Mouse (Mus musculus) liver, embryonic 14.5 days (tissue): ENCODE measurements around the gene Adssl1. TPM values are rescaled to one million over a fixed set of nuclear protein-coding genes. Genes with fewer than 3 reads are reported as not detected.

ENCODE experiments used
- ATAC-seq: fragments of 200-750 bp; cut with Nextera tagmentation; 2 replicates; pipeline ENCODE4 v1.8.0; 2017; ENCODE audit warnings: moderate number of reproducible peaks, mild to moderate bottlenecking, moderate library complexity; ENCODE audit not compliant: insufficient read depth
- DNase-seq, 3 experiments: peaks; one replicate each; pipeline ENCODE4 v3.0.0-alpha.2; 2012 to 2013; ENCODE audit warnings: low read depth in 3 of 3, low spot score in 3 of 3
- H3K27ac ChIP-seq: fragments of 300-500 bp; sonication (generic); 2 replicates; pipeline ENCODE4 v1.5.1; 2014; ENCODE audit warnings: moderate library complexity, mild to moderate bottlenecking, control low read depth, inconsistent platforms
- H3K27me3 ChIP-seq: fragments of 300-500 bp; sonication (generic); 2 replicates; pipeline ENCODE4 v1.6.1; 2014; ENCODE audit warnings: mild to moderate bottlenecking, low read length, moderate library complexity; ENCODE audit not compliant: control insufficient read depth, insufficient read depth
- H3K36me3 ChIP-seq: fragments of 300-500 bp; sonication (generic); replicated peaks from 2 replicates; pipeline ENCODE4 v1.6.1; 2014; ENCODE audit warnings: low read depth; ENCODE audit not compliant: control insufficient read depth, insufficient read depth
- H3K4me1 ChIP-seq, 2 experiments: fragments of 200-500 bp in 1 of 2; fragments of 300-500 bp in 1 of 2; sonication (generic) in 1 of 2; replicated peaks; 2 replicates each; pipeline ENCODE4 v1.6.1; 2012 to 2014; ENCODE audit warnings: antibody characterized with exemption in 1 of 2, inconsistent platforms in 1 of 2, low read length in 1 of 2; ENCODE audit not compliant: control insufficient read depth in 2 of 2, insufficient read depth in 2 of 2
- H3K4me2 ChIP-seq: fragments of 300-500 bp; sonication (generic); 2 replicates; pipeline ENCODE4 v1.6.1; 2014; ENCODE audit warnings: low read depth, mild to moderate bottlenecking, control low read depth, moderate library complexity
- H3K4me3 ChIP-seq, 2 experiments: fragments of 200-500 bp in 1 of 2; fragments of 300-500 bp in 1 of 2; sonication (generic) in 1 of 2; 2 replicates each; pipeline ENCODE4 v1.5.1; 2012 to 2014; ENCODE audit warnings: low read depth in 2 of 2, low read length in 2 of 2, mild to moderate bottlenecking in 2 of 2, control low read depth in 1 of 2, inconsistent platforms in 1 of 2, moderate library complexity in 1 of 2; ENCODE audit not compliant: insufficient read depth in 1 of 2
- H3K9ac ChIP-seq: fragments of 300-500 bp; sonication (generic); replicated peaks from 2 replicates; pipeline ENCODE4 v1.6.1; 2014; ENCODE audit warnings: mild to moderate bottlenecking, control low read depth, moderate library complexity
- H3K9me3 ChIP-seq: fragments of 300-500 bp; sonication (generic); 2 replicates; pipeline ENCODE4 v1.6.1; 2016; ENCODE audit warnings: low read length, mixed read lengths; ENCODE audit not compliant: control insufficient read depth
- CTCF ChIP-seq: IDR thresholded peaks from 2 replicates; pipeline ENCODE4 v1.5.1; 2016; ENCODE audit warnings: antibody characterized with exemption, low read depth, control low read depth
- EP300 ChIP-seq: IDR thresholded peaks from 2 replicates; pipeline ENCODE4 v1.6.1; 2016; ENCODE audit warnings: antibody characterized with exemption, low read depth
- WGBS: fragments of 180-500 bp; shearing (Covaris S2); extraction: QIAGEN DNeasy Blood & Tissue Kit; methylation state at CpG from one replicate; pipeline ENCODE4 v1.1.7; 2014; ENCODE audit not compliant: insufficient replicate concordance; 5-methylcytosine and 5-hydroxymethylcytosine counted together
- microRNA-seq: library from miRNA; unstranded; fragments of <30 nt; microRNA quantifications from one replicate; pipeline ENCODE4, GENCODE M21; 2016
- polyA plus RNA-seq, 2 experiments: library from polyadenylated mRNA; depleted of rRNA in 1 of 2; stranded (reverse) in 1 of 2; unstranded in 1 of 2; fragments of >200 nt; fragmentation: Nextera tagmentation in 1 of 2; extraction: Ambion mirVana in 1 of 2; gene quantifications; 2 replicates each; pipeline versions ENCODE4 v1.2.1 to v1.2.3; 2012 to 2014

Gene Adssl1
- polyA plus RNA-seq, 2 experiments: 5.4 to 8.5 TPM

- H3K4me1 ChIP-seq: peaks cover 0 to 6% of the 10 kb centered on the region in 2 experiments; a peak in 2 of 4 replicates
- H3K9ac ChIP-seq: no peak overlapping the region
- no peaks in the 10 kb centered on the region for H3K36me3 ChIP-seq
- H3K4me2 ChIP-seq: no peak overlapping the region
- H3K27me3 ChIP-seq: no peaks in the 10 kb centered on the region; the same call in 1 of the 2 replicates
- H3K9me3 ChIP-seq: no peaks in the 10 kb centered on the region
- TF ChIP-seq EP300: no peak
- TF ChIP-seq CTCF: no peak
- H3K4me3 ChIP-seq: no peak overlapping the region
- ATAC-seq (no peak), DNase-seq (no peak)
- H3K27ac ChIP-seq: no peak overlapping the region
- WGBS: 14% methylated on average over 15 of the region's 15 CpGs
These were observed 68.6 kb downstream of the Adssl1 start for GRCm38 (mm10) chr12:112688458-112688857.

Small RNA genes within 50 kb of the gene (microRNA-seq; reads per million reads assigned to microRNA genes)
- not detected for gene Mir6939

Other genes starting within 250 kb of the Adssl1 start
- gene A530016L24Rik, start 130.6 kb upstream of the Adssl1 start, polyA plus RNA-seq (2012; rRNA removed): 0.02 and 0.04 TPM in 2 replicates
- gene A530016L24Rik, start 130.6 kb upstream of the Adssl1 start, polyA plus RNA-seq (2014; fragmentation: Nextera tagmentation; extraction: Ambion mirVana): 0.06 and 0.09 TPM in 2 replicates
- 0.02 and 0.09 TPM in 2 replicates for gene Tmem179, start 103.3 kb upstream of the Adssl1 start, polyA plus RNA-seq (2012; rRNA removed)
- 0.05 and 0.08 TPM in 2 replicates for gene Tmem179, start 103.3 kb upstream of the Adssl1 start, polyA plus RNA-seq (2014; fragmentation: Nextera tagmentation; extraction: Ambion mirVana)
- 4.8 and 6.2 TPM in 2 replicates for gene Inf2, start 31.3 kb upstream of the Adssl1 start, polyA plus RNA-seq (2012; rRNA removed)
- 2.0 and 2.1 TPM in 2 replicates for gene Inf2, start 31.3 kb upstream of the Adssl1 start, polyA plus RNA-seq (2014; fragmentation: Nextera tagmentation; extraction: Ambion mirVana)
- 64.0 and 70.6 TPM in 2 replicates for gene Siva1, start 24.6 kb downstream of the Adssl1 start, polyA plus RNA-seq (2012; rRNA removed)
- 157 and 165 TPM in 2 replicates for gene Siva1, start 24.6 kb downstream of the Adssl1 start, polyA plus RNA-seq (2014; fragmentation: Nextera tagmentation; extraction: Ambion mirVana)
- gene Akt1, start 54.8 kb downstream of the Adssl1 start, polyA plus RNA-seq (2012; rRNA removed): 33.6 and 41.2 TPM in 2 replicates
- 9.9 and 17.2 TPM in 2 replicates for gene Akt1, start 54.8 kb downstream of the Adssl1 start, polyA plus RNA-seq (2014; fragmentation: Nextera tagmentation; extraction: Ambion mirVana)
- gene Zbtb42, start 58.8 kb downstream of the Adssl1 start, polyA plus RNA-seq (2012; rRNA removed): 0.69 and 0.74 TPM in 2 replicates
- gene Zbtb42, start 58.8 kb downstream of the Adssl1 start, polyA plus RNA-seq (2014; fragmentation: Nextera tagmentation; extraction: Ambion mirVana): 0.64 and 1.1 TPM in 2 replicates
- gene Cep170b, start 100.4 kb downstream of the Adssl1 start, polyA plus RNA-seq (2012; rRNA removed): 3.4 and 4.2 TPM in 2 replicates
- gene Cep170b, start 100.4 kb downstream of the Adssl1 start, polyA plus RNA-seq (2014; fragmentation: Nextera tagmentation; extraction: Ambion mirVana): 1.9 and 2.6 TPM in 2 replicates
- gene Pld4, start 140.6 kb downstream of the Adssl1 start, polyA plus RNA-seq (2012; rRNA removed): 13.3 and 14.3 TPM in 2 replicates
- gene Pld4, start 140.6 kb downstream of the Adssl1 start, polyA plus RNA-seq (2014; fragmentation: Nextera tagmentation; extraction: Ambion mirVana): 12.5 and 14.7 TPM in 2 replicates
- 0.06 and 0.10 TPM in 2 replicates for gene Ahnak2, start 182.6 kb downstream of the Adssl1 start, polyA plus RNA-seq (2012; rRNA removed)
- gene Ahnak2, start 182.6 kb downstream of the Adssl1 start, polyA plus RNA-seq (2014; fragmentation: Nextera tagmentation; extraction: Ambion mirVana): 0.13 and 0.14 TPM in 2 replicates
- 0.15 and 0.21 TPM in 2 replicates for gene Clba1, start 188.9 kb downstream of the Adssl1 start, polyA plus RNA-seq (2012; rRNA removed)
- 0.25 and 0.40 TPM in 2 replicates for gene Clba1, start 188.9 kb downstream of the Adssl1 start, polyA plus RNA-seq (2014; fragmentation: Nextera tagmentation; extraction: Ambion mirVana)
- gene Cdca4, start 209.4 kb downstream of the Adssl1 start, polyA plus RNA-seq (2012; rRNA removed): 34.1 and 39.9 TPM in 2 replicates
- gene Cdca4, start 209.4 kb downstream of the Adssl1 start, polyA plus RNA-seq (2014; fragmentation: Nextera tagmentation; extraction: Ambion mirVana): 61.3 and 66.9 TPM in 2 replicates
- 0.30 and 0.51 TPM in 2 replicates for gene Gpr132, start 248.2 kb downstream of the Adssl1 start, polyA plus RNA-seq (2012; rRNA removed)
- gene Gpr132, start 248.2 kb downstream of the Adssl1 start, polyA plus RNA-seq (2014; fragmentation: Nextera tagmentation; extraction: Ambion mirVana): 0.16 and 0.27 TPM in 2 replicates